Mouse (Mus musculus): ENCODE data around the gene Rps10. TPM values are rescaled to one million over a fixed set of nuclear protein-coding genes. Genes with fewer than 3 reads are reported as not detected.
A peak's percentile ranks its signal among the peaks of the same experiment; 100 is the strongest.

Rps10 gene
- polyA plus RNA-seq, 2 experiments = 712 to 1,128 TPM

GRCm38 (mm10) chr17:27615388-27615787 is 21.1 kb downstream of the Rps10 start:
- H3K4me3 ChIP-seq (ENCODE audit: insufficient read depth in 1 of 2, low read depth in 2 of 2, low read length in 2 of 2) = no peak overlapping the region
- WGBS (ENCODE audit: insufficient replicate concordance) = 57% methylated on average over 7 of the region's 7 CpGs
- TF ChIP-seq CTCF (IDR thresholded peaks at IDR 0.05; ENCODE audit: low read depth) = no peak

GRCm38 (mm10) chr17:27613016-27613415 is 23.5 kb downstream of the Rps10 start:
- Histone ChIP-seq H3K4me3 (ENCODE audit: insufficient read depth in 1 of 2, low read depth in 2 of 2, low read length in 2 of 2) (no peak overlapping the region), H3K4me2 (ENCODE audit: low read depth) (no peak overlapping the region), H3K27me3 (ENCODE audit: control insufficient read depth, insufficient read depth, low read length) (no peaks in the 10 kb centered on the region), H3K9me3 (ENCODE audit: control insufficient read depth, low read length) (no peaks in the 10 kb centered on the region), H3K4me1 (replicated peaks; ENCODE audit: control insufficient read depth in 2 of 2, insufficient read depth in 2 of 2, low read length in 1 of 2) (peaks cover 12 to 21% of the 10 kb centered on the region in 2 experiments), H3K36me3 (replicated peaks; ENCODE audit: control insufficient read depth, insufficient read depth, low read depth) (no peaks in the 10 kb centered on the region), H3K27ac (no peak overlapping the region), H3K9ac (replicated peaks) (no peak overlapping the region)
- DNase-seq (ENCODE audit: low read depth in 3 of 3, low spot score in 3 of 3) = no peak
- WGBS (ENCODE audit: insufficient replicate concordance) = 66% methylated on average over 4 of the region's 4 CpGs
- no peak for ATAC-seq (ENCODE audit: insufficient read depth)
- TF ChIP-seq EP300 (IDR thresholded peaks at IDR 0.05; ENCODE audit: low read depth) = no peak
- TF ChIP-seq CTCF (IDR thresholded peaks at IDR 0.05; ENCODE audit: low read depth) = no peak

More at GRCm38 (mm10) chr17:27615388-27615787, 21.1 kb downstream of the Rps10 start:
- ATAC-seq (ENCODE audit: insufficient read depth) (no peak), DNase-seq (ENCODE audit: low read depth in 3 of 3, low spot score in 3 of 3) (no peak)
- H3K27me3 ChIP-seq (ENCODE audit: control insufficient read depth, insufficient read depth, low read length) = no peaks in the 10 kb centered on the region
- peaks cover 12 to 23% of the 10 kb centered on the region in 2 experiments for H3K4me1 ChIP-seq (replicated peaks; ENCODE audit: control insufficient read depth in 2 of 2, insufficient read depth in 2 of 2, low read length in 1 of 2)
- H3K4me2 ChIP-seq (ENCODE audit: low read depth) = no peak overlapping the region
- H3K27ac ChIP-seq = no peak overlapping the region
- no peaks in the 10 kb centered on the region for H3K36me3 ChIP-seq (replicated peaks; ENCODE audit: control insufficient read depth, insufficient read depth, low read depth)
- no peaks in the 10 kb centered on the region for H3K9me3 ChIP-seq (ENCODE audit: control insufficient read depth, low read length)
- H3K9ac ChIP-seq (replicated peaks) = no peak overlapping the region

- TF ChIP-seq EP300 (IDR thresholded peaks at IDR 0.05; ENCODE audit: low read depth) (no peak), CTCF (IDR thresholded peaks at IDR 0.05; ENCODE audit: low read depth) (no peak)
- H3K9ac ChIP-seq (replicated peaks) = no peak overlapping the region
- no peak for ATAC-seq (ENCODE audit: insufficient read depth)
- no peaks in the 10 kb centered on the region for H3K36me3 ChIP-seq (replicated peaks; ENCODE audit: control insufficient read depth, insufficient read depth, low read depth)
- no peak overlapping the region for H3K4me3 ChIP-seq (ENCODE audit: insufficient read depth in 1 of 2, low read depth in 2 of 2, low read length in 2 of 2)
- peaks cover 12 to 21% of the 10 kb centered on the region in 2 experiments for H3K4me1 ChIP-seq (replicated peaks; ENCODE audit: control insufficient read depth in 2 of 2, insufficient read depth in 2 of 2, low read length in 1 of 2)
- WGBS (ENCODE audit: insufficient replicate concordance) = 52% methylated on average over 5 of the region's 5 CpGs
- DNase-seq (ENCODE audit: low read depth in 3 of 3, low spot score in 3 of 3) = no peak
- H3K9me3 ChIP-seq (ENCODE audit: control insufficient read depth, low read length) = no peaks in the 10 kb centered on the region
- no peaks in the 10 kb centered on the region for H3K27me3 ChIP-seq (ENCODE audit: control insufficient read depth, insufficient read depth, low read length)
- H3K27ac ChIP-seq = no peak overlapping the region
- H3K4me2 ChIP-seq (ENCODE audit: low read depth) = no peak overlapping the region
Observed at GRCm38 (mm10) chr17:27611994-27612393, 24.5 kb downstream of the Rps10 start.

GRCm38 (mm10) chr17:27611519-27611884 is 25.0 kb downstream of the Rps10 start:
- DNase-seq (ENCODE audit: low read depth in 3 of 3, low spot score in 3 of 3) (no peak), ATAC-seq (ENCODE audit: insufficient read depth) (peak; percentile 56; the same call in 1 of the 2 replicates)
- H3K9me3 ChIP-seq (ENCODE audit: control insufficient read depth, low read length) = no peaks in the 10 kb centered on the region
- no peak overlapping the region for H3K27ac ChIP-seq
- WGBS (ENCODE audit: insufficient replicate concordance) = 40% methylated on average over 3 of the region's 3 CpGs
- no peak overlapping the region for H3K9ac ChIP-seq (replicated peaks)
- H3K4me3 ChIP-seq (ENCODE audit: insufficient read depth in 1 of 2, low read depth in 2 of 2, low read length in 2 of 2) = no peak overlapping the region
- no peaks in the 10 kb centered on the region for H3K36me3 ChIP-seq (replicated peaks; ENCODE audit: control insufficient read depth, insufficient read depth, low read depth)
- no peaks in the 10 kb centered on the region for H3K27me3 ChIP-seq (ENCODE audit: control insufficient read depth, insufficient read depth, low read length)
- peaks cover 12 to 21% of the 10 kb centered on the region in 2 experiments for H3K4me1 ChIP-seq (replicated peaks; ENCODE audit: control insufficient read depth in 2 of 2, insufficient read depth in 2 of 2, low read length in 1 of 2)
- H3K4me2 ChIP-seq (ENCODE audit: low read depth) = no peak overlapping the region
- TF ChIP-seq CTCF (IDR thresholded peaks at IDR 0.05; ENCODE audit: low read depth) = no peak
- peak; percentile 15; the same call in 1 of the 2 replicates for TF ChIP-seq EP300 (IDR thresholded peaks at IDR 0.05; ENCODE audit: low read depth)

GRCm38 (mm10) chr17:27610679-27611518 is 25.6 kb downstream of the Rps10 start:
- no peak overlapping the region for H3K4me3 ChIP-seq (ENCODE audit: insufficient read depth in 1 of 2, low read depth in 2 of 2, low read length in 2 of 2)
- no peaks in the 10 kb centered on the region for H3K27me3 ChIP-seq (ENCODE audit: control insufficient read depth, insufficient read depth, low read length)
- H3K4me2 ChIP-seq (ENCODE audit: low read depth) = no peak overlapping the region
- H3K4me1 ChIP-seq (replicated peaks; ENCODE audit: control insufficient read depth in 2 of 2, insufficient read depth in 2 of 2, low read length in 1 of 2) = peaks cover 12 to 23% of the 10 kb centered on the region in 2 experiments
- ATAC-seq (ENCODE audit: insufficient read depth) = no peak
- no peak for DNase-seq (ENCODE audit: low read depth in 3 of 3, low spot score in 3 of 3)
- H3K27ac ChIP-seq = no peak overlapping the region
- H3K9ac ChIP-seq (replicated peaks) = no peak overlapping the region
- WGBS (ENCODE audit: insufficient replicate concordance) = 35% methylated on average over 10 of the region's 10 CpGs
- no peaks in the 10 kb centered on the region for H3K36me3 ChIP-seq (replicated peaks; ENCODE audit: control insufficient read depth, insufficient read depth, low read depth)
- H3K9me3 ChIP-seq (ENCODE audit: control insufficient read depth, low read length) = no peaks in the 10 kb centered on the region
- no peak for TF ChIP-seq CTCF (IDR thresholded peaks at IDR 0.05; ENCODE audit: low read depth)
- TF ChIP-seq EP300 (IDR thresholded peaks at IDR 0.05; ENCODE audit: low read depth) = no peak

Data from liver, embryonic 14.5 days (tissue).